ENCODE assay signal across 12 mouse cellular contexts in genomic region chr12:4117579-4117978, GRCm38 (mm10). TPM values are rescaled to one million over a fixed set of nuclear protein-coding genes. Genes with fewer than 3 reads are reported as not detected.
DNase-seq lines count a peak whose midpoint lies in the region; ATAC-seq and TF ChIP-seq lines count a peak whose summit lies in the region.
"Had no signal": no experiment of that assay in that cellular context is flagged by ENCODE, and none has a peak within 500 bp of the region (broad histone marks: within the 10 kb centered on the region; RNA-seq: fewer than 3 reads in every experiment).

No protein-coding gene starts in this region.

- 53% methylated on average over 4 of the region's 4 CpGs for WGBS in heart, embryonic 10.5 days
- 57% methylated on average over 4 of the region's 4 CpGs for WGBS in stomach, embryonic 15.5 days
- 50% methylated on average over 4 of the region's 4 CpGs for WGBS in stomach, postnatal 0 days
- 76% methylated on average over 4 of the region's 4 CpGs for WGBS in midbrain, postnatal 0 days

- peak overlapping the region; percentile 31; the same call in 1 of the 2 replicates for H3K27ac ChIP-seq in heart, embryonic 10.5 days
- H3K27ac ChIP-seq in stomach, embryonic 15.5 days, result 0 out of 2 replicates have a peak overlapping the region, but pooled peaks have one; percentile 10
- no peak overlapping the region for H3K27ac ChIP-seq in stomach, postnatal 0 days (replicated peaks)
- no peak overlapping the region for H3K27ac ChIP-seq in midbrain, postnatal 0 days (ENCODE audit: low read depth, low read length)
- H3K27ac ChIP-seq: forebrain, embryonic 12.5 days; intestine, embryonic 15.5 days had no signal

- H3K4me2 ChIP-seq in stomach, embryonic 15.5 days, result no peak overlapping the region
- no peak overlapping the region for H3K4me2 ChIP-seq in stomach, postnatal 0 days (replicated peaks; ENCODE audit: low read depth)
- H3K4me2 ChIP-seq in midbrain, postnatal 0 days (ENCODE audit: low read depth, low read length, poor library complexity, severe bottlenecking), result no peak overlapping the region
- H3K4me2 ChIP-seq: forebrain, embryonic 12.5 days; intestine, embryonic 15.5 days had no signal

- H3K9me3 ChIP-seq in heart, embryonic 10.5 days, result no peaks in the 10 kb centered on the region
- no peaks in the 10 kb centered on the region for H3K9me3 ChIP-seq in stomach, embryonic 15.5 days
- no peaks in the 10 kb centered on the region for H3K9me3 ChIP-seq in stomach, postnatal 0 days (ENCODE audit: control insufficient read depth, low read length)
- H3K9me3 ChIP-seq in midbrain, postnatal 0 days (ENCODE audit: low read length), result no peaks in the 10 kb centered on the region
- H3K9me3 ChIP-seq: forebrain, embryonic 12.5 days; intestine, embryonic 15.5 days had no signal

- H3K9ac ChIP-seq in stomach, embryonic 15.5 days, result no peak overlapping the region
- no peak overlapping the region for H3K9ac ChIP-seq in stomach, postnatal 0 days (ENCODE audit: low read length)
- no peak overlapping the region for H3K9ac ChIP-seq in midbrain, postnatal 0 days (replicated peaks; ENCODE audit: low read length, poor library complexity, severe bottlenecking)
- H3K9ac ChIP-seq: forebrain, embryonic 12.5 days; intestine, embryonic 15.5 days had no signal

- no peak overlapping the region for H3K4me3 ChIP-seq in heart, embryonic 10.5 days
- H3K4me3 ChIP-seq in stomach, embryonic 15.5 days (replicated peaks), result no peak overlapping the region
- H3K4me3 ChIP-seq in stomach, postnatal 0 days (ENCODE audit: low read depth, low read length), result no peak overlapping the region
- no peak overlapping the region for H3K4me3 ChIP-seq in midbrain, postnatal 0 days (ENCODE audit: low read depth, low read length)
- H3K4me3 ChIP-seq: forebrain, embryonic 12.5 days; intestine, embryonic 15.5 days had no signal

- no peak for TF ChIP-seq EP300 in stomach, postnatal 0 days (optimal IDR thresholded peaks at IDR 0.05)

- intact Hi-C loops in left cerebral cortex, postnatal 36 days (cut with DNase I), result no loop called here

- peaks cover 19% of the 10 kb centered on the region for H3K4me1 ChIP-seq in heart, embryonic 10.5 days
- no peaks in the 10 kb centered on the region for H3K4me1 ChIP-seq in stomach, embryonic 15.5 days
- H3K4me1 ChIP-seq in stomach, postnatal 0 days (replicated peaks; ENCODE audit: control insufficient read depth, insufficient read depth), result no peaks in the 10 kb centered on the region
- H3K4me1 ChIP-seq in midbrain, postnatal 0 days (ENCODE audit: insufficient read depth, low read length), result no peaks in the 10 kb centered on the region
- H3K4me1 ChIP-seq: forebrain, embryonic 12.5 days had no signal

- no peaks in the 10 kb centered on the region for H3K27me3 ChIP-seq in heart, embryonic 10.5 days (ENCODE audit: insufficient read depth, poor library complexity, severe bottlenecking)
- no peaks in the 10 kb centered on the region for H3K27me3 ChIP-seq in stomach, embryonic 15.5 days (replicated peaks)
- no peaks in the 10 kb centered on the region for H3K27me3 ChIP-seq in stomach, postnatal 0 days (ENCODE audit: control insufficient read depth, insufficient read depth, low read length)
- H3K27me3 ChIP-seq in midbrain, postnatal 0 days (ENCODE audit: insufficient read depth, low read length), result no peaks in the 10 kb centered on the region
- H3K27me3 ChIP-seq: forebrain, embryonic 12.5 days; intestine, embryonic 15.5 days had no signal

- no peak for ATAC-seq in stomach, embryonic 15.5 days (ENCODE audit: insufficient read depth, low FRiP score, low read depth)
- ATAC-seq in stomach, postnatal 0 days (ENCODE audit: low FRiP score, low TSS enrichment), result no peak
- no peak for ATAC-seq in midbrain, postnatal 0 days (ENCODE audit: low FRiP score)
- ATAC-seq: intestine, embryonic 15.5 days had no signal

- TF ChIP-seq CTCF in stomach, postnatal 0 days (IDR thresholded peaks at IDR 0.05; ENCODE audit: low read depth), result no peak
- no peak for TF ChIP-seq CTCF in midbrain, postnatal 0 days (IDR thresholded peaks at IDR 0.05)

- no peak for DNase-seq in heart, embryonic 10.5 days (ENCODE audit: low spot score)
- no peak for DNase-seq in heart, adult 8-10 months (ENCODE audit: low spot score)
- DNase-seq in stomach, postnatal 0 days (ENCODE audit: low spot score), result no peak
- DNase-seq in left cerebral cortex, postnatal 36 days (ENCODE audit: low spot score in 2 of 2), result peak; percentile 78 to 84
- peak; percentile 78 for DNase-seq in telencephalon, adult 2 months (ENCODE audit: low read depth, low spot score)
- DNase-seq in gastrocnemius, postnatal 25 days, result no peak
- DNase-seq in midbrain, postnatal 0 days (ENCODE audit: low spot score), result no peak
- DNase-seq: cerebellum, adult 8-10 months; thymus, postnatal 36 days had no signal

- H3K36me3 ChIP-seq in heart, embryonic 10.5 days, result 0 out of 2 replicates have a peak, but pooled peaks cover 4% of the 10 kb centered on the region
- no peaks in the 10 kb centered on the region for H3K36me3 ChIP-seq in stomach, embryonic 15.5 days
- H3K36me3 ChIP-seq in stomach, postnatal 0 days (ENCODE audit: control insufficient read depth, insufficient read depth, low read length), result no peaks in the 10 kb centered on the region
- H3K36me3 ChIP-seq in midbrain, postnatal 0 days (ENCODE audit: insufficient read depth, low read length), result no peaks in the 10 kb centered on the region
- H3K36me3 ChIP-seq: intestine, embryonic 15.5 days had no signal

RNA-seq across cellular contexts. Expression of gene Adcy3, which starts 15.3 kb away (rescaled TPM):
- 5.7 and 6.8 TPM in 2 replicates for polyA plus RNA-seq in heart, embryonic 10.5 days (2016; fragmentation: Nextera tagmentation; extraction: Ambion mirVana)
- 1 to 10 TPM; 2.6 to 3.0 (median 2.9) TPM for total RNA-seq in heart, adult 8-10 months (2022)
- 9.2 and 9.9 TPM in 2 replicates for polyA plus RNA-seq in stomach, embryonic 15.5 days (2015; fragmentation: Nextera tagmentation; extraction: Ambion mirVana)
- polyA plus RNA-seq in stomach, postnatal 0 days (2015; fragmentation: Nextera tagmentation; extraction: Ambion mirVana), result 2.9 and 3.6 TPM in 2 replicates
- 10 to 100 TPM; 48.4 to 53.4 TPM for total RNA-seq in left cerebral cortex, postnatal 36 days (2021)
- total RNA-seq in gastrocnemius, postnatal 25 days (2021), result 1 to 10 TPM; 1.8 to 2.4 TPM
- 36.9 and 38.7 TPM in 2 replicates for total RNA-seq in midbrain, postnatal 0 days (2014; rRNA removed)
- polyA plus RNA-seq in midbrain, postnatal 0 days (2015; fragmentation: Nextera tagmentation; extraction: Ambion mirVana), result 12.5 and 13.0 TPM in 2 replicates

RNA-seq across cellular contexts. Expression of gene Dnajc27, which starts 35.2 kb away (rescaled TPM):
- 8.2 and 11.0 TPM in 2 replicates for polyA plus RNA-seq in heart, embryonic 10.5 days (2016; fragmentation: Nextera tagmentation; extraction: Ambion mirVana)
- total RNA-seq in heart, adult 8-10 months (2022), result 10 to 100 TPM; 10.0 to 14.9 (median 11.2) TPM
- 5.4 TPM in 2 replicates for polyA plus RNA-seq in stomach, embryonic 15.5 days (2015; fragmentation: Nextera tagmentation; extraction: Ambion mirVana)
- 1.6 and 1.7 TPM in 2 replicates for polyA plus RNA-seq in stomach, postnatal 0 days (2015; fragmentation: Nextera tagmentation; extraction: Ambion mirVana)
- total RNA-seq in left cerebral cortex, postnatal 36 days (2021), result 100 to 1,000 TPM in 1 of 2 experiments, 10 to 100 TPM in 1; 93.0 to 100 TPM
- 10 to 100 TPM; 27.0 to 35.2 TPM for total RNA-seq in gastrocnemius, postnatal 25 days (2021)
- 51.9 and 54.3 TPM in 2 replicates for total RNA-seq in midbrain, postnatal 0 days (2014; rRNA removed)
- polyA plus RNA-seq in midbrain, postnatal 0 days (2015; fragmentation: Nextera tagmentation; extraction: Ambion mirVana), result 26.1 and 28.0 TPM in 2 replicates

Comparison
In these comparisons a context has a peak if more than half of its experiments do, and no peak if none do; other contexts are left out.
1. H3K27ac ChIP-seq: peak in heart, embryonic 10.5 days (single experiment) and stomach, embryonic 15.5 days (single experiment); none in stomach, postnatal 0 days (single experiment) and midbrain, postnatal 0 days (single experiment).
2. DNase-seq: peak in left cerebral cortex, postnatal 36 days (2 of 2) and telencephalon, adult 2 months (single experiment); none in heart, embryonic 10.5 days (single experiment), heart, adult 8-10 months (single experiment), stomach, postnatal 0 days (single experiment), gastrocnemius, postnatal 25 days (single experiment) and midbrain, postnatal 0 days (single experiment).